Mouse (Mus musculus) right cerebral cortex, postnatal 36 days (tissue): ENCODE measurements around the gene Gm11084.
A peak's percentile ranks its signal among the peaks of the same experiment; 100 is the strongest.
"Not testable (repeated sequence)": the region's sequence is repeated elsewhere in the genome, so short reads cannot be mapped to it uniquely, and the experiment has no call there.

Experiments
- DNase-seq, 2 experiments: peaks; one replicate each; pipeline ENCODE4 v3.0.0; 2022; ENCODE audit warnings: low spot score in 2 of 2, mixed read lengths in 1 of 2

Gene Gm11084

GRCm38 (mm10) chr2:72986616-72987015 lies at the start of gene Gm11084:
Gene Gm11084 (minus strand): TSS chr2:72986716.
- DNase-seq = no peak

- no peak for DNase-seq
These were observed 44.8 kb upstream of the Gm11084 start for GRCm38 (mm10) chr2:73031061-73032055.

GRCm38 (mm10) chr2:73029846-73030245 lies 43.3 kb upstream of the Gm11084 start:
- no peak for DNase-seq

GRCm38 (mm10) chr2:73028019-73028418 lies 41.5 kb upstream of the Gm11084 start:
- DNase-seq = no peak

- no peak for DNase-seq
These were observed 40.6 kb upstream of the Gm11084 start for GRCm38 (mm10) chr2:73027126-73027525.

- no peak for DNase-seq
These were observed 37.3 kb upstream of the Gm11084 start for GRCm38 (mm10) chr2:73023803-73024202.

- DNase-seq = no peak
These were observed 34.5 kb upstream of the Gm11084 start for GRCm38 (mm10) chr2:73021046-73021445.

- peak; percentile 56 to 59 for DNase-seq
These were observed 33.0 kb upstream of the Gm11084 start for GRCm38 (mm10) chr2:73019371-73020146.

- not testable (repeated sequence) for DNase-seq
These were observed 27.5 kb upstream of the Gm11084 start for GRCm38 (mm10) chr2:73014063-73014462.

GRCm38 (mm10) chr2:73012636-73013035 lies 26.1 kb upstream of the Gm11084 start:
- DNase-seq = no peak

- DNase-seq = no peak
These were observed 21.0 kb upstream of the Gm11084 start for GRCm38 (mm10) chr2:73007472-73007871.

GRCm38 (mm10) chr2:73005611-73006515 lies 19.3 kb upstream of the Gm11084 start:
- DNase-seq = no peak

GRCm38 (mm10) chr2:73003751-73004717 lies 17.5 kb upstream of the Gm11084 start:
- DNase-seq = peak in 1 of 2 experiments; percentile 10

- no peak for DNase-seq
These were observed 16.5 kb upstream of the Gm11084 start for GRCm38 (mm10) chr2:73003049-73003448.

GRCm38 (mm10) chr2:73002451-73002850 lies 15.9 kb upstream of the Gm11084 start:
- no peak for DNase-seq

GRCm38 (mm10) chr2:73001994-73002393 lies 15.5 kb upstream of the Gm11084 start:
- no peak for DNase-seq

- no peak for DNase-seq
These were observed 13.7 kb upstream of the Gm11084 start for GRCm38 (mm10) chr2:73000194-73000593.

GRCm38 (mm10) chr2:72997586-72997985 lies 11.1 kb upstream of the Gm11084 start:
- DNase-seq = no peak

- no peak for DNase-seq
These were observed 10.4 kb upstream of the Gm11084 start for GRCm38 (mm10) chr2:72996808-72997378.
